Mouse (Mus musculus): ENCODE results near the gene Zfp846. TPM values are rescaled to one million over a fixed set of nuclear protein-coding genes. Genes with fewer than 3 reads are reported as not detected.

The Zfp846 gene
- total RNA-seq (2023), result 1.7 and 2.0 TPM in 2 replicates

DNA sequence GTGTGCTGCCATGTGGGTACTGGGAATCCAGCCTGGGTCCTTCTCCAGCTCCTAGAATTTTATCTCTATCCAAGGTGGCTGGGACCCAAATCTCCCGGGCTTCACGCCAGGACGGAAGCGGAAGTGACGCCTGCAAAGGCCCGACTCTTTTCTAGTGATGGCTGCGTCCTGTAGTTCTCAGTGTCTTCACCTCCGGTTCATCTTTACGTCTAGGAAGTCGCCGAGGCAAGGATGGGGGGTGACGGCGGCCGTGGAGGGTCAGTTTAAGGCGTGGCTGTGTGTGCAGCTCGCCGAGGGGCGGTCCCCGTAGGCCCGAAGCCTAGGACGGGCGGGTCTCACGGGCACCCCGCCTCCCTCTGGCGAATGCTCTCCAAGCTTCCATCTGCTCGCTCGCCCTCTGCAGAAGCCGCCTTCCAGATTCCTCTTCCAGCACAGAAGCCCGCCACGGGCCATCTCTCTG, at the start of gene Zfp846:
Gene Zfp846, plus strand, starts transcription at position 117 of the 460 bp plus-strand sequence.

GRCm38 (mm10) chr9:20642101-20642895, 61.2 kb downstream of the Zfp846 start, which contains the start of gene Ubl5:
Ubl5 (plus strand) TSS chr9:20642878.

DNA sequence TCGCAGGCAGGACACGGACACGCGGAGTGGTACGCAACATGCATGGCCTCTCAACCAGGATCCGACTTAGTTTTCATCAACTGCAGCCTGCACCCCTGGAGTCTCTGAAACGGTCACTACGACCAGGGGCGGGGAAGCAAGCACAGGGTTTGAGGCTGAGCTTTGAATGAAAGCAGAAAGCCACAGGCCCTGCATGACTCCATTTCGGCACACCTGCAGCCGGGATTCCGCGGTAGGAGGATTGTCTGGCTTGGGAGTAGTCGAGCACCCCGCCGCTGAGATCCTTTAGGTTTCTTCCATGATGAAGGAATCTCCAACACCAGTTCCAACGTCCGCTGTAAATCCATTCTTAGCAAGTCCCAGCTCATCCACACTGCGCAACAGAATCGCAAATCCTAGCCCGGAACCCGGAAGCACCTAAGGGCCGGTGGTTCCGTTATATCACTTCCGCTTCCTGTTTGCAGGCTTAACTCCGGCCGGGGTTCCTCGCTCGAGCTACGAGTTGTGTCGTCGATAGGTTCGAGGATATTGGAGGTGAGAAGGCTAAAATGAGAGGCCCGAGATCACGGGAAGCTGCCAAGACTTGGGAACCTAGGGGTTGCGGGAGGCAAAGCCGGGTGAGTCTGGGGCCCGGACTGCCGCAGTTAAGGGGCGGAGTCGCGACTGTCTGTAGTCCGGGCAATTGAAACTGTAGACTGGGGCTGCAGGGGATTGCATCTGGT, 63.4 kb downstream of the Zfp846 start, which contains the start of gene Fbxl12:
Gene Fbxl12, minus strand, starts transcription at position 408 of the 722 bp plus-strand sequence.

DNA sequence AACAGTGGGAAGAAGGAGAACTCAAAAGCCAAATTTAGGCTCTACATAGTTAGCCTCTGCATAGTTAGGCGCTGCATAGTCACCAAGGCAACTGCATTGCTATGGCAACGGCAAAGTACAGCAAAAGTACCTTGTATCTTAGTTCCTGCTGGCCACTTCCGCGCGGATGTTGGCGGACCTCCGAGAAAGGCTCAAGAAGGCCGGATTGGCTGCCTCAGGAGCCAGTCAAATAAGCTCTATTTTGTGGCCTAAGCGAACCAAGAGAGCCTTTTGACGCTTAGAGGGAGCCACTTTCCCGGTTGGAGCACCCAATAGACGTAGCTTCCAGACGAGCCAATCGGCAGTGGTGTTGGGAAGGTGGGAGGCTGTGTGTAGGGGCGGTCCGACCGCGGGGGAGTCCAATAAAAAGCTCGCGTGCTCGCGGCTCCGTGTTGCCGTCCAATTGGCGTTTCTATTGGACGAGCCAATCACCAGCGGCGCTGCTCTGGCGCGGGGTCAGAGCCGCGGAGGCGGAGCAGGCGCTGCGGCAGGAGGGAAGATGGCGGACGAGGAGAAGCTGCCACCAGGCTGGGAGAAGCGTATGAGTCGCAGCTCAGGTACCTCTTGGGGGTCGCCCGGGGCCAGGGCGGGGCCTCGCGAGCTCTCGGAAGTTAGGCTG, 70.6 kb downstream of the Zfp846 start, which contains the start of gene Pin1:
Gene Pin1, plus strand, starts transcription at position 494 of the 658 bp plus-strand sequence.

Other genes starting within 250 kb of the Zfp846 start
- gene Olfr18, start 245.2 kb upstream of the Zfp846 start, total RNA-seq (2023), result not detected in 2 replicates
- 0.95 and 1.5 TPM in 2 replicates for gene Zfp560, start 196.1 kb upstream of the Zfp846 start, total RNA-seq (2023)
- 13.7 and 18.8 TPM in 2 replicates for gene Zfp26, start 121.1 kb upstream of the Zfp846 start, total RNA-seq (2023)
- 11.5 and 12.5 TPM in 2 replicates for gene Zfp426, start 88.5 kb upstream of the Zfp846 start, total RNA-seq (2023)
- gene Zfp266, start 59.9 kb upstream of the Zfp846 start, total RNA-seq (2023), result 8.1 and 8.7 TPM in 2 replicates
- gene Ubl5, start 61.6 kb downstream of the Zfp846 start, total RNA-seq (2023), result 323 and 368 TPM in 2 replicates
- 43.4 and 49.5 TPM in 2 replicates for gene Fbxl12, start 63.5 kb downstream of the Zfp846 start, total RNA-seq (2023)
- gene Pin1, start 70.8 kb downstream of the Zfp846 start, total RNA-seq (2023), result 11.0 and 11.6 TPM in 2 replicates
- gene Olfm2, start 165.1 kb downstream of the Zfp846 start, total RNA-seq (2023), result not detected in 2 replicates
- gene Col5a3, start 233.8 kb downstream of the Zfp846 start, total RNA-seq (2023), result 0.84 and 1.1 TPM in 2 replicates
- not detected in 2 replicates for gene Rdh8, start 237.2 kb downstream of the Zfp846 start, total RNA-seq (2023)

Measured in neutrophil, adult 65 days (primary cell).